Mouse (Mus musculus) forelimb bud, embryonic 11.5 days (tissue): ENCODE measurements around the gene Tsga10ip.

Experiments
- DNase-seq: peaks from one replicate; pipeline ENCODE4 v3.0.0-alpha.2; 2012; ENCODE audit warnings: low read depth, low spot score

The Tsga10ip gene

DNA sequence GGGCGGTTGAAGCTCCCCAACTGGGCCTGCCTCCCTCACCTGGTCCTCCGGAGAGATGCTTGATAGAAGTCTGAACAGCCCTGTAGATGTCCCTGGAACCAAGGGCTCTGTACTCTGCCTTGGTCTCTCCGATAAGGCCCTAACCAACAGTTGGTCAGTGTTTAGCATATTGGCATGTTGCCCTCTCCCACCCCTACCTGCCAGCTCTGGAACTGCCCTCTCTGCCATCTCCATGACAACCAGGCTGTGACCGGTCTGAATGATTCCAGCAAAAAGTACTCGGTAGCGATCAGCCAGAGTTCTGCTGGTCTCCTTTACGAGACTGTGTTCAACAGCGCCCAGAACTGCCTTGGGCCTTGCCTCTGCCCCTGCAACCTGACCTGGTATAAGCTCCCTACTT is at the start of gene Tsga10ip:
Gene Tsga10ip, minus strand, starts transcription at position 234 of the 400 bp plus-strand sequence.
- no peak for DNase-seq

DNA sequence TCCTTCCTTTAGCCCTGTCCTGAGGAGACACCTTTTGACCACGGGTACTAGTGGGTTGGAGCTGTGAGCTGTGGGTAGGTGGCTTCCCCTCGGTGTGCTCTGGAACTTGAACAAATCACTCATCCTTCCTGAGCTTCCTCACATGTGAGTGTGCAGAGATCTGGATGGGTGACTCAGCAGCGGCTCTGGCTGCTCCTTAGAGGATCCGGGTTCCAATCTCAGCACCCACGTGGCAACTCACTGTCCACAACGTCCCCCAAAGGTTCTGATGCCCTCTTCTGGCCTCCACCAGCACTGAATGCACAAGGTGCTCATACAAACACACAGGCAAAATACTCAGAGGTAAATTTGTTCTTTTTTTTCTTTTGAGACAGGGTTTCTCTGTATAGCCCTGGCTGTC is 49.4 kb upstream of the Tsga10ip start:
- no peak for DNase-seq

DNA sequence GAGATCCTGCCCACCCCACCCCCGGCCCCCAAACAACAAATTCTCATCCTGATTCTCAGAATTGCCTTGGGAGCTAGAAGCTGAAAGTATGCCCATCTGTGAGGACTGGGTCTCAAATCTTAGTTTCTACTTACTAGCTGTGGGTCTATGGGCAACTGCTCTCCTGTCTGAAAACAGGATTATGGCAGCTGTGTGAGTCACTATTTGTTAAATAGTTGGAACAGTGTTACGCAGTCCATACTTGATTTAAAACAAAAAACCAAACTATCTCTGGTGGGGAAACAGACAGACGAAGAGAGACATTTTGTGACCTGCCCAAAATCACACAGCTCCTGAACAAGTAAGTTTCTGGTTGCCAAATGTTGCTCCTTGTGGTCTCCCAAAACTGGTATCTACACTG is 47.3 kb upstream of the Tsga10ip start:
- DNase-seq, result no peak

GRCm38 (mm10) chr19:5448354-5449150 is 46.2 kb upstream of the Tsga10ip start:
- peak; percentile 12 for DNase-seq

DNA sequence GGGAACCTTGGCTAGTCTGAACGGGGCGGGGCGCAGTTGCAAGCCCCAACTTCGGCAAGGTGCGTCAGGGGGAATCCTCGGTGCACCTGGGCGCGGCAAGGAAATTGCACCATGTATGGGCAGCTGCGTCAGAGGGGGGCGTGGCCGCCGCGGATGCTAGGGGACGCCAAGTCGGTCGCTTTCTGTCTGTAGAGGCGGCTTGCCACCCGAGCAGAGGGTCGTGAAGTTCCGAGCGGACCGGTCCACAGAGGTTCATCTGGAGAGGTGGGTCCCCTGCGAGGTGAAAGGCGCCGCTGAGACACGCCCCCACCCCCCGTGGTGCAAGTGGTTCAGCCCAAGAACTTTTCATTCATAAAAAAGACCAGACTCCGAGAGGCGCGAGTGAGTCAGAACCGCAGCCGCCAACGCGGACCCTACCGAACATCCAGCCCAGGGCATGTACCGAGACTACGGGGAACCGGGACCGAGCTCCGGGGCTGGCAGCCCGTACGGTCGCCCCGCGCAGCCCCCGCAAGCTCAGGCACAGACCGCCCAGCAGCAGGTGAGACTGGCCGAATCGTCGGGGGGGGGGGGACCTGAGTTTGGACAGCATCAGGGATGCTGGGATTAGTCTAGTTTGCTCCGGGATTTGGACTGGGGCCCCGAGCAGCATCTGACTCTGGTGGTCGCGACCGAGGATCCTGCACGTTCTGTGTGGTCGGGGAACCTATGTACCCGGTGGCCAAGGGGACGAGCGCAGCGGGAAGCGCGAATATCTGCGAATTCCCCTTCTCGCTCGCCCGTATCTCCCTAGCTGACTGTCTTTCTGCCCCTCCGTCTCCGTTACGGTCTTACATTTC is 45.4 kb upstream of the Tsga10ip start, which contains the start of gene Fosl1:
Gene Fosl1, plus strand, starts transcription at position 33 of the 839 bp plus-strand sequence.
- DNase-seq, result peak; percentile 41

DNA sequence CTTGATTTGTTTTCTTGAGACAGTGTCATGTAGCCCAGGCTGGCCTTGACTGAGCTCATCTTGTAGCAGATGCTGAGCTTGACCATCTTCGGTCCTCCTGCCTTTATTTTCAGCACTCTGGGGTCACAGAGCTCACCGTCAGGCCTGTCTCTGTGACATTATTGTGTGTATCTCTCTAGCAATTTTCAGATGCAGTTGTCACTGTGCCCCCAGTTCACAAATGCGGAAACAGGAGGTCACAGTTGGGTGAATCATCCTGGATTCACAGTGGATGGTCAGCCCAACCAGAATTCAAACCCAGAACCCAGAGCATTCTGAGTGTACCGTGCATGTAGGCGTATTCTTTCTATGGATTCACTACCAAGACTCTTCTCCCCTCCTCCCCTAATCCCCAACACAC is 43.4 kb upstream of the Tsga10ip start:
- no peak for DNase-seq

DNA sequence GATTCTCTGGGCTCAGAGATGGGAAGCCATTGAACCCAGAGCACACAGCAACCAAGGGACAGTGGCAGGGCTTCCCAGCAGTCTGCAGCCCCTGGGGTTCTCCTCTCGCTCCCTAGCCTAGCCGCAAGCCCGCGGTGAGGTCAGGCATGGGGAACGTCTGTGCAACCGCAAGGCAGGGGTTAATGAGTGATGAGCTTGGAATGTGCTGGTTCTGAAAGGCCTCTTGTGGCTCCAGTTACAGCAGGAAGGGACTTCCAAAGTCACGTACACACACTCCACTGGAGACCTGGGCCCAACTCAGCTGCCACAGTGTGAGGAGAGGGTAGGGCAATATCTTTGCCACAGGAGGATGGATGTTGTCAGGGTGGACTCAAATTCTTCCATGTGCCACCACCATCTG is 42.6 kb upstream of the Tsga10ip start:
- no peak for DNase-seq

- no peak for DNase-seq
These were observed 42.1 kb upstream of the Tsga10ip start for GRCm38 (mm10) chr19:5444371-5444908.

DNA sequence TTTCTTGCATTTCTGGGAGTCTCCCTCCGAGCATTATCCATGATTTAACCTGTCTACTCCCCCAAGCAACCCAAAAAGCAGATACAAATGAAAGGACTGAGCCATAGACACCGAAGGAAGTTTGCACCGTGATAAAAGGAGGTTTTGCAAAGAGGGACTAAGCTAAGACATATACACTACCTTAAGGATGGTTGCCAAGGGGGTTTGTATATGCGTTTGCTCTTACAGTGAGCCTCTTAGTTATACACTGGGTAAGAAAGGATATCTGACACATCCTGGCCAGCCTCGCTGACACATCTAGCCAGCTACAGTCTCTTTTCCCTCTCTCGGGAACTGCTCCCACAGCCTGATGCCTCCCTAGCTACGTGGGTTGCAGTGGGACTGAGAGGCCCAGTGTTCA is 31.6 kb upstream of the Tsga10ip start:
- DNase-seq, result no peak

DNA sequence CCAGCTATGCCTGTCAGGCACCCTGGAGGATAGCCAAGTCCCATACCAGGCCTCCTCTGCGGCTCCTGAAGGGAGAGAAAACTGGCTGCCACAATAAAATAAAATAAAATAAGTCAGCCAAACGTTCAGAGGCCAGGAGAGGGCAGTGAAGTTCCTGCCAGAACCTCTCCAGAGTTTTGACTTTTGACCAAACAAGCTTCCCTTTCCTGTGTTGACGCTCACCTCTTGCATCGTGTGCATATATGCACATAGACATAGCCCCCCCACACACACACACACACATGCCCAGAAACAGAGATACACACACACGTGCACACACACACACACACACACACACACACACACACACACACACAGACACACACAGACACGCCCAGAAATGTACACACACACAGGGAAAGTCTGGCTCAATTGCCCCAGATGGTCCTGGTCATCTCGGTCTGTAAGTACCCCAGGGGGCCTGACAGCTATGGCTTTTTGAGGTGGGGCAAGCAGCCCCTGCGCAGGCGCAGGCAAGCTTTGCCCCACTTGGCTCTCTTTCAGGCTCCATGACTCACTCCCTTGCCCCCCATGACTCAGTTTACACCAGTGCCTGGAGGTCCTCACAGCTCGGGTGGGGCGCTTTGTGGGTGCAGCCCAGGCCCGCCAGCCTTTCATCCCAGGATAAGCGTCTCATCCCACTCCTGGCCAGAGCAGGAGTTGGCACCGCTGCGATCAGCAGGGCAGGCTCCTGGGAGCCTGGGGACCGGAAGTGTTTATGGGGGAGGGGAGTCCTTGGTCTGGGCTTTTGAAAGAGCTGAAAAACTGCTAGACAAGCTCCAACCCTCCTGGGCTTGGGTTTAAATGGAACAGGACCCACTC is 30.9 kb upstream of the Tsga10ip start:
- DNase-seq, result peak; percentile 42

DNA sequence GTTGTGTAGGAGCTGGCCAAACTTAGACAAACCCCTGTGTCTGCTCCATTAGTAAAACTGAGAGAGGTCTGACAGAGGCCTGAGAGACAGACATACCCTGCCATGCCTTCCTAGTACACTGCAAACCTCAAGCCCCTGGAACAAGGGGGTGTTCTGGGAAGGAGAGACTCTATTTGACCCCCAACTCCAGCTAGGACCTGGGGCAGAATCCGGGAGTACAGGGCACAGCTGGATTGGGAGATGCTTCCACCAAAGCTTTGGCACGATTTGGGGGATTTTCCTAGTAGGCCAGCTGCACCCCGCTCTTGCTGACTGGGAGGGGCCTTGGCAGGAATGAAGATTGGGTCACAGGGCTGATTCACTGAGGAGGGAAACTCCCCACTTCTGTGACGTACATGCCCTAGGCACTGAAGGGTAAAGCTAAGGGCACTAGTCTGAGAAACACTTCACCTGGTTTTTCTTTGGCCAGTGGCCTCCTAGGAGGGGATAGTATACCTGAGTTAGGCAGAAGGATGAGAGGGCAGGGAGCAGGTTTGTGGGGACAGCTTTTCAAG is 29.7 kb upstream of the Tsga10ip start:
- no peak for DNase-seq

DNA sequence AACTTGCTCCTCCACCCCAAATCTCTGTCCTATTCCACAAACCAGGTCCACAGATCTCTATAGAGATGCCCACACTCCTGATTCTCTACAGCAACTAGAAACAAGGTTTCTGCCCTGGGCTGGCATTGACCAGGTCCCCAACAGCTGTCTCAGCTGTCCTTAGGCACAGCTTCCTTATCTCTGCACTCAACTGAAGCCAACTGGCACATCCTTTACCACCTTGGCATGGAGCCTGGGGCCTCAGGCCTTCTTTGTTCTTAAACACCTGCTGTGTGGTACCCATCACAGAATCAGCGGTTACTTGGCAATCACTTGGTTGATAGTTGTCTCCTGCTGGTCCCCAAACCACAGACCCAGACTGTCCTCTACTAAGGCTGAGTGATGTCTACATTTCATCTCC is 28.1 kb upstream of the Tsga10ip start:
- no peak for DNase-seq

DNA sequence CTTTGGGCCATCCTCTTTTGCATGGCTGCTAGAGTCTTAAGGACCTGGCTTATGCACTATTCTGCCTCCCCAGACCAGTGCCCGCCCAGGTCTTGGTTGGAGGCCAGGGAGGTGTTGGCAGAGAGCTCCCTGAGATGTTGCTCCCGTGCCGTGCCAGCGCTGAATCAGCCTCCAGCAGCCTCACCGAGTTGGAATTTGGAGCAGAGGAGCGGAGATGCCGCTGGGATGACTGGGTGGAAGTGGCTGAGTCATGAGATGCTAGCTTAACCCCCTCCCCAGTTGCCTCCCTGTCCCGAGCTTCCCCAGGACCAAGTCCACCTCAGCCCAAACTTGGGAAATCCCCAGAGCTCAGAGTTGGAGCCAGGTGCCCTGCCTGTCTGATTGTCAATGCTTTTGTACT is 27.5 kb upstream of the Tsga10ip start:
- no peak for DNase-seq

DNA sequence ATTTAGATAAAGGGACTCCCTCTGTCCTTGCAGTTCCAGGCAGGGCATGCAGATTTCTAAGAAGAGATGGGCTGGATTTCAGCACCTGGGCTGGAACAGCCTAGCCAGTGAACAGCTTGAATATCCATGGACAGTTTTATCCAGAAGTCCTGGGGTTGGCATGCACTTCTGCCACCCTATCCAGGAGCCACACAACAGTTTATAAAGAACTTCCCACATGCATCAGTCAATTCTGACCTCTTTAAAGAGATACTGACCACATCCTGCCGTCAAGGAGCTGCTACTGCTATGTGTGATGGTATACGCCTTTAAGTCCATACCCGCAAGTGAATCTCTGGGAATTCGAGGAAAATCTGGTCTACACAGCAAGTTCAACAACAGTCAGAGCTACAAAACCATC is 26.9 kb upstream of the Tsga10ip start:
- no peak for DNase-seq

DNA sequence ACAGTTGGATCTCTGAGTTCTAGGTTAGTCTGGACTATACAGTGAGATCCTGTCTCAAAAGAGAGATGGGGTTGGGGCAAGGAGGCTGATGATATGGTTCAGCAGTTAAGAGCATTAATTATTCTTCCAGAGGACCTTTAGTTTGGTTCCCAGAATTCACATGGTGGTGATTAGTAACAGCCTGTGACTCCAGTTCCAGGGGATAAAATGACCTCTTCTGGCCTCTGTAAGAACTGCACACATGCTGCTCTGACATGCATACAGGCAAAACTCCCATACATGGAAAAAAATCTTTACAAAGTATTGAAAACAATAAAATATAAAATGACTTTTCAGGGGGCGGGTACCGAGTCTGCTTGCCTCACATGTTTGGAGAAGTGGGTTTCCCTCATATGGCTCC is 25.8 kb upstream of the Tsga10ip start:
- peak; percentile 49 for DNase-seq

DNA sequence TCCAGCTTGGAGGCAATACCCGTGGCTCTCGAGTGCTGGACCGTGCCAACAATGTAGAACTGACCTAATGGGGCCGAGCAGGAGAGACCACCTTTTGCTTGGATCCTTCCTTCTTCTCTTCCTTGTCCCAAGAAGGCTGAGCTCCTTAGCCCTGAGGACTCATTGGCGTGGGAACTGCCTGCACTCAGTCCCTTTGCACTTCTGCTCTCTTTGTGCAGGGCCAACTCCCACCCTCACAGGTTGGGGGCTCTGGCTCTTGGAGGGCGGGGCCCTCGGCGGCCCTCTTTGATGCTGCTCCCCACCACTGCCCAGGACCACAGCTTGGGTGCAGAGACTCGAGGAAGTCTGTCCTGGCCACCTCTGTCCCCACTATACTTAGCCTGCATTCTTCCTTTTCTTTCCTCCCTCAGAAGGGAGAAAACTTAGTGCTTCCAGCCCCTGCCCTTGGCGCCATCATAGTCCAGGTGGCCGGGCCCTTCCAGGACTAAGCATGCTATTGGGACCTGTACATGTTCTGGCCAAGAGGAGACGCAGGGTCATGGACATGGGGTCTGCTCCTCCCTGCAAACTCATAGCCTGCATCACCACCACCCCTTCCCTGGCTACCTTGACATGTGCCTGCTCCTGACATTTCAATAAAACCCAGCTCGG is 24.4 kb upstream of the Tsga10ip start:
- DNase-seq, result no peak

- no peak for DNase-seq
These were observed 23.7 kb upstream of the Tsga10ip start for GRCm38 (mm10) chr19:5425906-5426565.

GRCm38 (mm10) chr19:5424782-5425741 is 22.7 kb upstream of the Tsga10ip start, which contains the start of the genes Drap1 and AI837181:
Drap1 (minus strand) TSS chr19:5424979.
AI837181 (plus strand) TSS chr19:5425144.
- peak; percentile 98 for DNase-seq
